Mouse (Mus musculus) olfactory bulb, adult 2 months (tissue): ENCODE results near the gene Sec14l2. TPM values are rescaled to one million over a fixed set of nuclear protein-coding genes. Genes with fewer than 3 reads are reported as not detected.
A peak's percentile ranks its signal among the peaks of the same experiment; 100 is the strongest.

Experiments
- H3K27ac ChIP-seq: fragments of 200-500 bp; 2 replicates; pipeline ENCODE4 v1.5.1; 2012; ENCODE audit warnings: low read depth, low read length; ENCODE audit not compliant: insufficient read depth
- H3K4me1 ChIP-seq: fragments of 200-500 bp; 2 replicates; pipeline ENCODE4 v1.6.1; 2012; ENCODE audit warnings: low read length; ENCODE audit not compliant: control insufficient read depth, insufficient read depth
- H3K4me3 ChIP-seq: fragments of 200-500 bp; 2 replicates; pipeline ENCODE4 v1.5.1; 2012; ENCODE audit warnings: mild to moderate bottlenecking, low read depth, low read length, moderate library complexity; ENCODE audit not compliant: insufficient read depth
- CTCF ChIP-seq: fragments of 200-500 bp; IDR thresholded peaks from 2 replicates; pipeline ENCODE4 v1.5.1; 2012; ENCODE audit warnings: low read depth, mild to moderate bottlenecking, low read length, moderate library complexity; ENCODE audit not compliant: insufficient read depth
- POLR2A ChIP-seq: fragments of 200-500 bp; IDR thresholded peaks from 2 replicates; pipeline ENCODE4 v1.6.1; 2012; ENCODE audit warnings: mild to moderate bottlenecking, low read depth, low read length, moderate library complexity; ENCODE audit not compliant: insufficient read depth
- WGBS: fragments of 180-500 bp; shearing (Covaris S2); methylation state at CpG from one replicate; pipeline ENCODE4 v1.1.7; 2018; 5-methylcytosine and 5-hydroxymethylcytosine counted together
- polyA plus RNA-seq: library from polyadenylated mRNA; stranded (reverse); fragments of >200 nt; gene quantifications from 2 replicates; pipeline ENCODE4 v1.2.4, GENCODE M21; 2012; ENCODE audit warnings: low replicate concordance; ENCODE audit not compliant: missing spikeins, insufficient read depth, insufficient read length

The Sec14l2 gene
- polyA plus RNA-seq, 1 experiment: not detected

DNA sequence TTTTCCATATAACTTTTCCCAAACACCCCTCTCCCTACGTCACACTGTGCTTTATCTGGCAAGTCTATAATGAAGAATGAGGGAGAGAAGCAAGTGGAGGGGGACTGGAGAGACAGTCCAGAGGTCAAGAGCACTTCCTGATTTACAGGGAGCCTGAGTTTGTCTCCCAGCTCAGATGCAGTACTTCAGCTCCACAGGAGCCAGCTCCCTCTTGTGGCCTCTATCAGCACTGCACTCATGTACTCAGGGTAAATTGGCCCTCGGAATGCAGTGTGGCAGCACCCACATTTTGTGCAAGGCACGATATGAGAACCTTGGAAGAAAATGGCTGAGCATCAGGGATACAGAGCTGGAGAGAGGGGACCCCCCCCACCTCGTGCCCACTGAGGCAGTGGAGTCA lies 43.0 kb downstream of the Sec14l2 start:
- Histone ChIP-seq H3K4me3 (no peak overlapping the region), H3K27ac (no peak overlapping the region), H3K4me1 (peaks cover 5% of the 10 kb centered on the region)
- WGBS: 12% methylated on average over 4 of the region's 4 CpGs
- TF ChIP-seq CTCF (peak; percentile 53), POLR2A (no peak)

- peaks cover 2% of the 10 kb centered on the region; the same call in 1 of the 2 replicates for H3K4me1 ChIP-seq
- H3K27ac ChIP-seq: no peak overlapping the region
- H3K4me3 ChIP-seq: no peak overlapping the region
- TF ChIP-seq CTCF: no peak
- TF ChIP-seq POLR2A: no peak
- WGBS: 83% methylated on average over 7 of the region's 7 CpGs
These were observed 44.8 kb downstream of the Sec14l2 start for GRCm38 (mm10) chr11:4078267-4078933.

- WGBS: 53% methylated on average over 8 of the region's 8 CpGs
- H3K4me1 ChIP-seq: peaks cover 2% of the 10 kb centered on the region; the same call in 1 of the 2 replicates
- no peak overlapping the region for H3K4me3 ChIP-seq
- TF ChIP-seq CTCF (no peak), POLR2A (no peak)
- H3K27ac ChIP-seq: no peak overlapping the region
These were observed 46.6 kb downstream of the Sec14l2 start for GRCm38 (mm10) chr11:4076633-4077032.

DNA sequence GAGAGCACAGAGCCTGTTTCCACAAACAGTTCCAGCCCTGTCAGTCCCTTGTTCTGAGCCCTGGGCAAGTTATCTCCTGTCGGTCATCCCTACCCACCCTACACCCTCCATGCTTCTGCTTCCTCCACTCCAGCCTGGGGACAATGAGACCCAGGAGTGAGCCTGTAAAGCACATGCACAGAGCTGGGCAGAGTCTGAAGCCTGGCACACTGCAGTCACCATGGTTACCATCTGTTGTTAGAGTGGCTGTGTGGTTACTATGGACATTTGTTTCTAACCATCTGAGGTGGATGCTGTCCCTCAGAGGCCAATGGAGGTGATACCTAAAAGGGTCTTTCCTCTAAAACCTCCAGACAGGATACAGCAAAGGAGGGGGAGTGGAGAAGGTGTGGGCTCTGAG lies 53.6 kb downstream of the Sec14l2 start:
- 58% methylated on average over 1 of the region's 1 CpGs for WGBS
- H3K4me1 ChIP-seq: peaks cover 4% of the 10 kb centered on the region; the same call in 1 of the 2 replicates
- TF ChIP-seq POLR2A: no peak
- no peak for TF ChIP-seq CTCF
- H3K4me3 ChIP-seq: no peak overlapping the region
- H3K27ac ChIP-seq: no peak overlapping the region

- TF ChIP-seq CTCF: no peak
- no peak for TF ChIP-seq POLR2A
- Histone ChIP-seq H3K4me1 (peaks cover 7% of the 10 kb centered on the region), H3K27ac (no peak within 1 kb of the TSS), H3K4me3 (no peak within 1 kb of the TSS)
- 70% methylated on average over 5 of the region's 5 CpGs for WGBS
These were observed 58.5 kb downstream of the Sec14l2 start, which contains the start of gene Sec14l3 for GRCm38 (mm10) chr11:4064627-4065122. Sec14l3 (plus strand) TSS chr11:4064841.

- Histone ChIP-seq H3K4me3 (no peak overlapping the region), H3K4me1 (peaks cover 3% of the 10 kb centered on the region), H3K27ac (no peak overlapping the region)
- 39% methylated on average over 6 of the region's 6 CpGs for WGBS
- no peak for TF ChIP-seq CTCF
These were observed 60.2 kb downstream of the Sec14l2 start for GRCm38 (mm10) chr11:4062981-4063380.

DNA sequence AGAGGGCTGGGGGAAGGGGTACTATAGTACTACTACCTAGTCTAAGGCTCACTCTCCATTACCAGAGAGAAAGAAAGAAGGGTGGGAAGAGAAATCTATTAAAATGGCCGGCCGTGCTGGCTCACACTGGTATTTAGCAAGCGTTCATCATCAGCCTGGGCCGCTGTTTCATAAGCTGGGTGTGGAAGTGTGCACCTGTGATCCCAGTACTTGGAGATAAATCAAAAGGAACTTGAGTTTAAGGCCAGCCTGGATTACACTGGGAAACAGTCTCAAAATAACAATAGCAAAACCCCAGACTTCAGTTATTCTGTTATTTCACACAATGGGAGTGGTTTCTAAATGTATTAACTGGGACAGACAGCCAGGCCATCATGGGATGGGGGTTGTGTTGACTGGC lies 60.7 kb downstream of the Sec14l2 start:
- H3K4me1 ChIP-seq: peaks cover 3% of the 10 kb centered on the region
- H3K4me3 ChIP-seq: no peak overlapping the region
- no peak overlapping the region for H3K27ac ChIP-seq
- 91% methylated on average over 4 of the region's 4 CpGs for WGBS
- TF ChIP-seq CTCF (no peak), POLR2A (no peak)

GRCm38 (mm10) chr11:4060866-4061575 lies 62.2 kb downstream of the Sec14l2 start:
- no peak for TF ChIP-seq CTCF
- no peak for TF ChIP-seq POLR2A
- Histone ChIP-seq H3K4me3 (no peak overlapping the region), H3K27ac (no peak overlapping the region), H3K4me1 (peaks cover 7% of the 10 kb centered on the region)
- WGBS: 62% methylated on average over 5 of the region's 5 CpGs

DNA sequence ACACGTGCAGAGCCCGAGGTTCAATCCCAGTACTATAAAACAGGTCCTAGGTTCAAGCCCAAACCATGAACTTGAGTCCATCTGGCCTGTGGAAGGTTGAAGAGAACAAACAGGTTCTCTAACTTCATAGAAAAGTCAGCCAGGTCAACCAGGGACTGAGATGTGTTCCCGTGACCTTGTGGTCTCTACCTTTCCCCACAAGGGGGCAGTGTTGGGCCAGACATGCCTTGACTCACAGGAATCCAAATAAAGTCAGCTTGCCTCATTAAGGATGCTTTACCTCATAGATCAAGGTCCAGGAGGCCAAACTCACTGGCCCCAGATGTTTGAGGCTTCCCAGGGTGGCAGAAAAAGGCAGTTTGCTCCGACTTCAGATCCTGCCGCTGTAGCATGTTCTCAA lies 69.6 kb downstream of the Sec14l2 start:
- TF ChIP-seq POLR2A (no peak), CTCF (peak; percentile 51; the same call in 1 of the 2 replicates)
- no peak overlapping the region for H3K4me3 ChIP-seq
- no peak overlapping the region for H3K27ac ChIP-seq
- WGBS: 32% methylated on average over 5 of the region's 5 CpGs
- H3K4me1 ChIP-seq: 0 out of 2 replicates have a peak, but pooled peaks cover 5% of the 10 kb centered on the region
